Mouse (Mus musculus) embryonic fibroblast, embryonic 13.5 days (primary cell): Measurements from ENCODE around the gene Olfr1417. TPM values are rescaled to one million over a fixed set of nuclear protein-coding genes. Genes with fewer than 3 reads are reported as not detected.
"Not testable (repeated sequence)": the region's sequence is repeated elsewhere in the genome, so short reads cannot be mapped to it uniquely, and the experiment has no call there.

ENCODE experiments used
- H3K27ac ChIP-seq: 2 replicates; pipeline ENCODE4 v1.5.1; 2012; ENCODE audit warnings: low read length, control low read depth, inconsistent platforms; ENCODE audit not compliant: insufficient read depth
- H3K4me1 ChIP-seq: 2 replicates; pipeline ENCODE4 v1.6.1; 2011; ENCODE audit warnings: low read length; ENCODE audit not compliant: control insufficient read depth, insufficient read depth
- H3K4me3 ChIP-seq: 2 replicates; pipeline ENCODE4 v1.5.1; 2011; ENCODE audit warnings: mild to moderate bottlenecking, control low read depth, low read length; ENCODE audit not compliant: insufficient read depth
- CTCF ChIP-seq: IDR thresholded peaks from 2 replicates; pipeline ENCODE4 v1.5.1; 2011; ENCODE audit warnings: mild to moderate bottlenecking, control low read depth, low read length, moderate library complexity, borderline replicate concordance; ENCODE audit not compliant: insufficient read depth
- POLR2A ChIP-seq: IDR thresholded peaks from 2 replicates; pipeline ENCODE4 v1.6.1; 2011; ENCODE audit warnings: low read depth, mild to moderate bottlenecking, control low read depth, low read length, moderate library complexity
- polyA plus RNA-seq: library from polyadenylated mRNA; stranded (reverse); fragments of >200 nt; gene quantifications from 2 replicates; pipeline ENCODE4 v1.2.4, GENCODE M21; 2011; ENCODE audit warnings: low read depth; ENCODE audit not compliant: missing spikeins, insufficient read length

Gene Olfr1417
- not detected in 2 replicates for polyA plus RNA-seq

DNA sequence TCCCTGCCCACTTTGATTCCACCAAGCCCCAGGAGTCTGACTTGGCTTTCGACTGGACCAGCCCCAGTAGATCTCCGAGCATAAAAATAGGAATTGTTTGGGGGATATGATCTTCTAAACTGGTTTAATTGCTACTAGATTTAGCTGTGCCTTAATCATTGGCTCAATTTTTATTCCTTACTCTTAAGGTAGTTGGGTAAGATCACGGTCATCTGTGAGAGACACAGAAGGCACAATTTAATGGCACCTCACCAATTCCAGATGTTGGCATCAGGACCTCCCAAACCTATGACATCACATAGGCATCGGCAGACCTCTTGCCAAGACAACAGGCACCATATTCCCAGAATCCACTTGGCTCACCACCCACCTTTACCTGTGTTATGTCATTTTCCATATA, at the start of gene Olfr1417:
Gene Olfr1417 (minus strand): TSS at position 101 of the 400 bp plus-strand sequence.
- H3K27ac ChIP-seq = no peak within 1 kb of the TSS
- H3K4me1 ChIP-seq = no peaks in the 10 kb centered on the region
- TF ChIP-seq POLR2A (no peak), CTCF (no peak)
- no peak within 1 kb of the TSS for H3K4me3 ChIP-seq

DNA sequence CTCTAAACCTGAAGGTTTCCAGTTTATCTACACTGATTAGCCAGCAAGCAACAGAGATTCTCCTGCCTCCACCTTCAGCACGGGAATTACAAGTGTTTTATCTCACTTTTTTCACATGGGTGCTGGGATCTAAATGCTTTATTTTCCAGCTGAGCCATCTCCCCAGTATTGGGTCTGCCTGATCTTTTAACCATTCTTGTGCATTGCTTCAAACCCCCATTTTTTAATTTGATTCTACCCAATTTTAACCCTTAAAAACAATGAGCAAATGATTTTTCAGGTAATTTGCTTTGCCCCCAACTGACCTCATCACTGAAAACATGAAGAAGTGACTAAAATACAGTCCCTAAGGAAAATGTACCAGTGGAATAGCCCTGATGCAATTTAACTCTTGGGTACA, 47.2 kb upstream of the Olfr1417 start, which contains the start of gene Olfr1420:
Gene Olfr1420 (plus strand): TSS at position 301 of the 400 bp plus-strand sequence.
- TF ChIP-seq CTCF = no peak
- TF ChIP-seq POLR2A = no peak
- H3K27ac ChIP-seq = no peak within 1 kb of the TSS
- H3K4me3 ChIP-seq = no peak within 1 kb of the TSS
- H3K4me1 ChIP-seq = no peaks in the 10 kb centered on the region

DNA sequence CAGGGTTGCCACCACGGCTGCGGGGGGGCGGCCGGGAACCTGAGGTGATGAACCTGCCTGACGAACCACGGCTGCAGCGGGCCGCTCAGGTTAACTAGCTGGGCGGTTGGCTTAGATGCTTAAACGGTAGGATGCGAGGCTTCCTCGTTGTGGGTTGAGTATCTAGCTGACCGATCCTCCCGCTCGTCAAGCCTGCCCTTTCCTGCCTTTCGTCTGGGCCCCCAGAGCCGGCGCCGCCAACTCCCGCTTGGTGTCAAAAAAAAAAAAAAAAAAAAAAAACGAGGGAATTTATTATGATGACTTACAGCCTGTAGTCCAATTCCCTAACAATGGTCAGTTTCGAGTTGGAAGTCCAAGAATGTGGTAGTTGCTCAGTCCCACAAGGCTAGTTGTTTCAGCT, 39.4 kb upstream of the Olfr1417 start:
- not testable (repeated sequence) for H3K4me1 ChIP-seq, H3K4me3 ChIP-seq

DNA sequence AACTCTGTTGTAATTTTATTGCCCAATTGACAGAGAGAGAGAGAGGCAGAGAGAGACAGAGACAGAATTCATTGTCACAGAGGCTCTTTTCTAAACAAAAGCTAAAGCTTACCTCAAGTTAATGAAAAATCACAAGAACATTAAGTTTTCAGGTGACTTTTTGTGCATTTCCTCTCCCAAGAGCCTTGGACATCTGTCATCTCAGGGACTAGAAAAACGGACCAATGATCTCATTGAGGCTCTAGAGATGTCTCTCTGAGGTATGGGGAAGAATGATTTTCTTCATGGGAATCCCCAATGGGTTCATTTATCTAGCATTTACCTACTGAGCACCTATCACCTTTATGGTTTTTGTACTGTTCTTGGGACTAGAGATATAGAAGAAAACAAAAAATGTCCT, 36.0 kb upstream of the Olfr1417 start, which contains the start of gene Olfr1419:
Gene Olfr1419 (minus strand): TSS at position 101 of the 400 bp plus-strand sequence.
- no peak within 1 kb of the TSS for H3K27ac ChIP-seq

More for the DNA sequence above, 39.4 kb upstream of the Olfr1417 start:
- not testable (repeated sequence) for H3K27ac ChIP-seq

DNA sequence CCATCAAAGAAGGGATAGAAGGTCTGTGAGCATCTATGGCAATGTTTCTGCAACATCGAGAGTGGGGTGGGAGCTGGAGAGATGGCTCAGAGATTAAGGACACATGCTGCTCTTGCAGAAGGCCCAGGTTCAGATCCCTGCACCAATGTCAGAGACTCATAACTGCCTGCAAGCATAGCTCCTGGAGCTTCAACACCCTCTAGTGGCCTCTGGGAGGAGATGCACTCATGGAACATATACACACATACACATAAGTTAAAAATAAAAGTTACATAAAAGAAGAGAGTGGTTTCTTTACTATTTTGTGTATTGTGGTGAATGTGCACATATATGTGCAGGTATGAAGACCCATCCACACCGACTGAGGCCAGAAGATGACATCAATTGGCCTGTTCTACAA, 28.8 kb upstream of the Olfr1417 start:
- TF ChIP-seq POLR2A (no peak), CTCF (no peak)
- H3K4me3 ChIP-seq = no peak overlapping the region

More for the DNA sequence above, 36.0 kb upstream of the Olfr1417 start, which contains the start of gene Olfr1419:
- TF ChIP-seq POLR2A (no peak), CTCF (no peak)
- Histone ChIP-seq H3K4me1 (no peaks in the 10 kb centered on the region), H3K4me3 (no peak within 1 kb of the TSS)

DNA sequence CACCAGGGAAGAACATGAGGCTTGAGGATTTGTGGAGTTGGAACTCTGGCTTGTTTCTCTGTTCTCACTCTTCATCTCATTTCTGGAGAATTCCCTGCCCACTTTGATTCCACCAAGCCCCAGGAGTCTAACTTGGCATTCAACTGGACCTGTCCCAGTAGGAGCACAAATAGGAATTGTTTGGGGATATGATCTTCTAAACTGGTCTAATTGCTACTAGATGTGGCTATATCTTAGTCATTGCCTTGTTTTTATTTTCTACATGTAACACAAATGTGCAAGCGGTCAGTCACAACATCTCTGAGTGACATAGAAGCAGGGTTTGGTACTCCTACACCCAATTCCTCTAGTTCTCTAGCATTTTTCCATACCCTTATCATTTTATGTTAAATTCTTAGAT, 21.9 kb upstream of the Olfr1417 start, which contains the start of gene Olfr1418:
Gene Olfr1418 (minus strand): TSS at position 101 of the 400 bp plus-strand sequence.
- TF ChIP-seq CTCF (no peak), POLR2A (no peak)
- no peak within 1 kb of the TSS for H3K27ac ChIP-seq
- no peak within 1 kb of the TSS for H3K4me3 ChIP-seq
- no peaks in the 10 kb centered on the region for H3K4me1 ChIP-seq

More for the DNA sequence above, 28.8 kb upstream of the Olfr1417 start:
- Histone ChIP-seq H3K4me1 (no peaks in the 10 kb centered on the region), H3K27ac (no peak overlapping the region)

DNA sequence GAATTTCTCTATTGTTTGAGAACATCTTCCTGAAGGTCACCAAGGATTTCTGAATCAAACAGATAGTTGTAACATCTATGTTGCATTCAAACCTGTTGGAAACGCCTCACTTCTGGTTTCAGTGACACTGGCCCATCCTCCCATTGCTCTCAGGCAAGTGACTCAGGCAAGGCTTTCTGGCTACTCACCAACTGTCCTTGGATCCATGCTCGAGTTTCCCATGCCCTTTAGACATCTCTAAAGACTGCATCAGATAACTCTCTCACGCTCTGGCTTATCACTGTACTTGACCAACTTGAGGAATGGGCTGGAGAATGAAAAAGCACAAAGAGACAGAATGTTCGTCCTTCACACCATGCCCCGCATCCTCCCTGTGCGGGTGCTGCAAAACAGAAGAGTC, 17.5 kb upstream of the Olfr1417 start:
- no peak overlapping the region for H3K4me3 ChIP-seq
- no peaks in the 10 kb centered on the region for H3K4me1 ChIP-seq
- TF ChIP-seq POLR2A (no peak), CTCF (no peak)
- H3K27ac ChIP-seq = no peak overlapping the region

DNA sequence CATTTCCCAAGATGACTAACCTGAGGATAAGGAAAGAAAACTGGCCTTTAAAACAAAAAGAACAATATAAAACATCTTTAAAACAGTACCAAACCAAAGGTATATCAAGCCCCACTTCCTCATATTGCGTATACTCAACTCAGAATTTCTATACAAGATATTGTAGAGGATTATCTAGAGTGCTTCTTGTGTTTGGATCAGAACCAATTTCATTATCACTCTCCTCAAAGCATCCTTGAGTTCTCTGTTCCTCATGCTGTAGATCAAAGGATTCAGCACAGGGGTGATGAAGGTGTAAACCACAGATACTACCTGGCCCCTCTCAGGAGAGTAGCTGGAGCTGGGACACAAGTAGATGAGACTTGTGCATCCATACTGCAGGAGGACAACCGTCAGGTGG, 15.8 kb upstream of the Olfr1417 start:
- Histone ChIP-seq H3K4me1 (no peaks in the 10 kb centered on the region), H3K27ac (no peak overlapping the region), H3K4me3 (no peak overlapping the region)
- TF ChIP-seq CTCF (no peak), POLR2A (no peak)

DNA sequence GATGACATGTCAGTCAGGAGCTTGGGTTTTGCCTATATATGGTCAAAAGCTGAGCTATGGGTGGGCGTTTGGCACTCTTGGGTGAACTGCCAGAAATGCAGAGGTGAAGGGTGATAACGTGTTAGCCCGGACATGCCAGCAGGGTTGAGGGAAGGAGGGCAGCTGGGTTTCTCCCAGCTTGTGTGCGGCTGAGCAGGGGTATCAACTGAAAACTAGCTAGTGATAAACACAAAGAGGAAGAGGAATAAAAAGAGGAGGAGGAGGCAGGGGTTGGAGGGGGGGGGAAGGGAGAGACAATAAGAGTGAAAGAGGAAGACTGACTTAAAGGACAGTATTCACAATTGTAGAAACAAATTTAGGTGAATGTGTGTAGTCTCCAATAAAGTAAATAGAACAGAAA, 13.6 kb upstream of the Olfr1417 start:
- TF ChIP-seq POLR2A = no peak
- no peak for TF ChIP-seq CTCF
- Histone ChIP-seq H3K27ac (no peak overlapping the region), H3K4me1 (no peaks in the 10 kb centered on the region), H3K4me3 (no peak overlapping the region)

DNA sequence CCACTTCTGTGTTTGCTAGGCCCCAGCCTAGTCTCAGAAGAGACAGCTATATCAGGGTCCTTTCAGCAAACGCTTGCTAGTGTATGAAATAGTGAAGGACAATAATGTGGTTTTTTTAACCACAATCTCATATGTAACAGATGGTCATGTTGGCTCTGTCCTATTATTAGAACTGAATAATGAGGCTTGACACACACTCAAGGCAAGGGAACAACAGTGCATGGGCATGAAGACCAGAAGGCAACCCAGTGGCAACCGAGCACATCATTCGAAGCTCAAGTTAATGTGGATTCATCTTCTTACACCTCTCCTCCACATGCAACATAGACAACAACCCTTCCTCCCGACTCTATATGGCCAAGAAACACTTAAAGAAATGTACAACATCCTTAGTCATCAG, 7.3 kb upstream of the Olfr1417 start:
- no peak overlapping the region for H3K4me3 ChIP-seq
- no peak for TF ChIP-seq CTCF
- TF ChIP-seq POLR2A = no peak
- H3K4me1 ChIP-seq = no peaks in the 10 kb centered on the region
- H3K27ac ChIP-seq = no peak overlapping the region

DNA sequence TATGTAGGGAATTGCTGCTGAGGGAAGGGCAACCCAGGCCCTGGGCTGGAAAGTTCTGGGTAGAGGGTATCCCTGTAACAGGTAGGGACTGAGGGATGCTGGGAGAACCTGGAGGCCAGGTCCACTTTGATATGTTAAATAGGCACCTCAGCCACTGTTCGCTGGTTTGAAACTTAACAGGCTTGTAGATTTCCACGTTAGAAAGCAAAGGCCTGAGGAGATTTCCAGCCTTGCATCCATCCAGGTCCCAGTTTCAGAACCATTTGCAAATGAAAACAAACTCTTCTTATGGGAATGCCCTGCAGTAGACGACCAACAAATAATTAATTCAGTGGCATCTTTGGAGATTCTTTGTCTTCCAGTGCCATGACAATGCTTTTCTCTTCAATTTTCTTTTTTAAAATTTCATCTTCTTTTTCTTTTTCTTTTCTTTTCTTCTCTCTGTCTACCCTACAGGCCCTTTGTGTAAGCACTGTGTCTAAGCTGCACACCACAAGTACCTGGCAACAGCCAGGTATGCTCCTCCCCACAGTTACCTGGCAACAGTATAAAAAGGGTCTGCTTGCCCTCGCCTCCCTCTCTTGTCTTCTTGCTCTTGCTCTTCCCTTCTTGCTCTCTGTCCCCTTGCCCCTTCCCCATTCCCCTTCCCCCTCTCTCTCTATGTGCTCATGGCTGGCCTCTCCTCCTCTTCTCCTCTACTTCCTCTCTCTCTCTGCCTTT, 15.5 kb downstream of the Olfr1417 start:
- Histone ChIP-seq H3K27ac (no peak overlapping the region), H3K4me1 (no peaks in the 10 kb centered on the region), H3K4me3 (no peak overlapping the region)
- no peak for TF ChIP-seq POLR2A
- TF ChIP-seq CTCF = no peak
